In genomic region chr4:131435222-131435621, GRCm38 (mm10) we compare ENCODE assay signal across 25 mouse cellular contexts.
A peak's percentile ranks its signal among the peaks of the same experiment; 100 is the strongest.
DNase-seq lines count a peak whose midpoint lies in the region; ATAC-seq lines count a peak whose summit lies in the region.
"Had no signal": no experiment of that assay in that cellular context is flagged by ENCODE, and none has a peak within 500 bp of the region (broad histone marks: within the 10 kb centered on the region; RNA-seq: fewer than 3 reads in every experiment).

No protein-coding gene starts in this region.

- no peaks in the 10 kb centered on the region for H3K36me3 ChIP-seq in embryonic facial prominence, embryonic 13.5 days
- H3K36me3 ChIP-seq in embryonic facial prominence, embryonic 10.5 days (replicated peaks): no peaks in the 10 kb centered on the region
- no peaks in the 10 kb centered on the region for H3K36me3 ChIP-seq in limb, embryonic 15.5 days
- no peaks in the 10 kb centered on the region for H3K36me3 ChIP-seq in limb, embryonic 10.5 days
- H3K36me3 ChIP-seq: embryonic facial prominence, embryonic 12.5 days; forebrain, embryonic 15.5 days; G1E had no signal

- no peak for ATAC-seq in embryonic facial prominence, embryonic 13.5 days (ENCODE audit: insufficient number of reproducible peaks, insufficient read depth, low FRiP score, low TSS enrichment, low read depth)
- ATAC-seq in limb, embryonic 15.5 days (ENCODE audit: insufficient number of reproducible peaks, low FRiP score, low TSS enrichment, low read depth): no peak
- ATAC-seq: activated CD4-positive, CD25-positive, alpha-beta regulatory T cell, adult 4 months; CD4-positive, CD25-positive, alpha-beta regulatory T cell, adult 4 months; forebrain, embryonic 13.5 days; forebrain, embryonic 15.5 days; forebrain, postnatal 0 days; Patski had no signal

- peaks cover 18% of the 10 kb centered on the region for H3K4me1 ChIP-seq in embryonic facial prominence, embryonic 13.5 days
- H3K4me1 ChIP-seq in embryonic facial prominence, embryonic 10.5 days: peaks cover 10% of the 10 kb centered on the region; the same call in 1 of the 2 replicates
- H3K4me1 ChIP-seq in limb, embryonic 15.5 days: peaks cover 16% of the 10 kb centered on the region; the same call in 1 of the 2 replicates
- H3K4me1 ChIP-seq in limb, embryonic 10.5 days: peaks cover 9% of the 10 kb centered on the region
- H3K4me1 ChIP-seq: embryonic facial prominence, embryonic 12.5 days had no signal

- H3K9me3 ChIP-seq in embryonic facial prominence, embryonic 13.5 days: no peaks in the 10 kb centered on the region
- no peaks in the 10 kb centered on the region for H3K9me3 ChIP-seq in embryonic facial prominence, embryonic 10.5 days
- no peaks in the 10 kb centered on the region for H3K9me3 ChIP-seq in limb, embryonic 15.5 days
- H3K9me3 ChIP-seq in limb, embryonic 10.5 days (replicated peaks): no peaks in the 10 kb centered on the region
- H3K9me3 ChIP-seq: embryonic facial prominence, embryonic 12.5 days; forebrain, embryonic 13.5 days; forebrain, embryonic 15.5 days; G1E had no signal

- H3K4me3 ChIP-seq in embryonic facial prominence, embryonic 13.5 days: no peak overlapping the region
- H3K4me3 ChIP-seq in embryonic facial prominence, embryonic 10.5 days: no peak overlapping the region
- no peak overlapping the region for H3K4me3 ChIP-seq in limb, embryonic 15.5 days
- no peak overlapping the region for H3K4me3 ChIP-seq in limb, embryonic 10.5 days
- H3K4me3 ChIP-seq: embryonic facial prominence, embryonic 12.5 days; forebrain, embryonic 13.5 days; forebrain, embryonic 15.5 days had no signal

- no peak for DNase-seq in embryonic facial prominence, embryonic 10.5 days (ENCODE audit: low spot score)
- DNase-seq in limb, embryonic 10.5 days (ENCODE audit: low spot score): no peak
- peak; percentile 62 for DNase-seq in brain, adult 2 months (ENCODE audit: low read depth, low spot score)
- no peak for DNase-seq in testis, postnatal 10 days (ENCODE audit: low spot score)
- DNase-seq: adrenal gland, adult 8-10 months; adrenal gland, postnatal 14 days; adrenal gland, postnatal 36 days; B cell, adult 2 months; cerebellum, adult 11 months; cerebellum, adult 18-20 months; cerebellum, adult 8-10 months; cerebellum, adult 9-11 months; cerebellum, postnatal 14 days; cerebellum, postnatal 36 days; embryo, embryonic 11 days; forebrain, postnatal 0 days had no signal

- H3K4me2 ChIP-seq in embryonic facial prominence, embryonic 13.5 days: no peak overlapping the region
- no peak overlapping the region for H3K4me2 ChIP-seq in limb, embryonic 15.5 days
- H3K4me2 ChIP-seq: embryonic facial prominence, embryonic 12.5 days; forebrain, embryonic 13.5 days; forebrain, embryonic 15.5 days had no signal

- WGBS in embryonic facial prominence, embryonic 13.5 days: 63% methylated on average over 12 of the region's 12 CpGs
- WGBS in embryonic facial prominence, embryonic 10.5 days: 90% methylated on average over 12 of the region's 12 CpGs
- WGBS in limb, embryonic 15.5 days: 39% methylated on average over 12 of the region's 12 CpGs
- 84% methylated on average over 12 of the region's 12 CpGs for WGBS in limb, embryonic 10.5 days

- peaks cover 8% of the 10 kb centered on the region; the same call in 1 of the 2 replicates for H3K27me3 ChIP-seq in embryonic facial prominence, embryonic 13.5 days
- no peaks in the 10 kb centered on the region; the same call in 1 of the 2 replicates for H3K27me3 ChIP-seq in embryonic facial prominence, embryonic 10.5 days (replicated peaks; ENCODE audit: low read depth, poor library complexity, severe bottlenecking)
- no peaks in the 10 kb centered on the region for H3K27me3 ChIP-seq in limb, embryonic 15.5 days
- peaks cover 5% of the 10 kb centered on the region; the same call in 1 of the 2 replicates for H3K27me3 ChIP-seq in limb, embryonic 10.5 days (ENCODE audit: low read depth, poor library complexity, severe bottlenecking)
- H3K27me3 ChIP-seq: embryonic facial prominence, embryonic 12.5 days; forebrain, embryonic 13.5 days; forebrain, embryonic 15.5 days had no signal

- H3K9ac ChIP-seq in embryonic facial prominence, embryonic 13.5 days: no peak overlapping the region
- H3K9ac ChIP-seq in limb, embryonic 15.5 days: no peak overlapping the region
- H3K9ac ChIP-seq: embryonic facial prominence, embryonic 12.5 days; forebrain, embryonic 13.5 days; forebrain, embryonic 15.5 days; forebrain, postnatal 0 days had no signal

- H3K27ac ChIP-seq in embryonic facial prominence, embryonic 13.5 days: peak overlapping the region; percentile 45
- no peak overlapping the region for H3K27ac ChIP-seq in embryonic facial prominence, embryonic 10.5 days (replicated peaks)
- 0 out of 2 replicates have a peak overlapping the region, but pooled peaks have one; percentile 1 for H3K27ac ChIP-seq in limb, embryonic 15.5 days
- H3K27ac ChIP-seq in limb, embryonic 10.5 days: no peak overlapping the region
- H3K27ac ChIP-seq: embryonic facial prominence, embryonic 12.5 days; forebrain, embryonic 13.5 days; forebrain, embryonic 15.5 days had no signal

Comparison
In these comparisons a context has a peak if more than half of its experiments do, and no peak if none do; other contexts are left out.
1. H3K27ac ChIP-seq: peak in embryonic facial prominence, embryonic 13.5 days (single experiment) and limb, embryonic 15.5 days (single experiment); none in embryonic facial prominence, embryonic 10.5 days (single experiment) and limb, embryonic 10.5 days (single experiment).